Mouse (Mus musculus): Measurements from ENCODE around the gene Camkmt.

DNA sequence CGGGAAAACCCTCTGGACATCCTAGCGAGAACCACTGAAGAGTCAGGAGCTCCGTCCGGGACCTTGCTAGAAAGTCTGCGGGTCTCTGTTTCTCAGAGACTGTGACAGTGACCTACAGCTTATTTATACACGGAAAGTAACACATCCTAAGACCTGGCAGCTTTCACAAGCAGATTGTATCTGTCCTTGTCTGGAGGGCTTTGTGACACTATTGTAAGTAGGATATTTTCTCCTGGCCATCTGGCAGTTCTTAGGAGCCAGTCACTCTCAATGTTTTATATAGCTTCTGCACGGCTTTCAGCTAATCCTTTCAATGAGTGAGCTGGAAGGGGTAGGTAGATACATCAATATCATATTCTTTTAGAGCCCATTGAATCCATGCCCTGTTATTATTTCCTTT is 218.2 kb downstream of the Camkmt start:
- TF ChIP-seq CTCF (IDR thresholded peaks at IDR 0.05; ENCODE audit: extremely low read depth, insufficient read length, insufficient replicate concordance, low read depth, low read length) (no peak), POLR2A (IDR thresholded peaks at IDR 0.05; ENCODE audit: low read depth, low read length) (no peak)

Measured in small intestine, adult 2 months (tissue).